Mouse (Mus musculus) lung, adult 2 months (tissue): ENCODE measurements at regions not wholly inside any gene's neighbourhood (a gene's known extent, or its start where the extent isn't known, plus 50 kb on each side); places are given as distances from the start of the nearest gene placed in this dataset.

ENCODE experiments used
- DNase-seq: peaks from one replicate; pipeline ENCODE4 v3.0.0; 2022
- H3K4me1 ChIP-seq: fragments of 200-500 bp; 2 replicates; pipeline ENCODE4 v1.6.1; 2011; ENCODE audit warnings: low read length; ENCODE audit not compliant: control insufficient read depth, insufficient read depth
- H3K4me3 ChIP-seq: fragments of 200-500 bp; replicated peaks from 2 replicates; pipeline ENCODE3; 2011; ENCODE audit warnings: low read depth, mild to moderate bottlenecking, control low read depth, low read length; ENCODE audit errors: extremely low read depth
- CTCF ChIP-seq: fragments of 200-500 bp; IDR thresholded peaks from 2 replicates; pipeline ENCODE4 v1.5.1; 2011; ENCODE audit warnings: mild to moderate bottlenecking, low read length, control low read depth; ENCODE audit not compliant: insufficient read depth
- POLR2A ChIP-seq: fragments of 200-500 bp; IDR thresholded peaks from 2 replicates; pipeline ENCODE4 v1.6.1; 2011; ENCODE audit warnings: low read depth, mild to moderate bottlenecking, control low read depth, low read length, borderline replicate concordance; ENCODE audit errors: extremely low read depth
- WGBS: fragments of 180-500 bp; shearing (Covaris S2); methylation state at CpG from one replicate; pipeline ENCODE4 v1.1.7; 2018; 5-methylcytosine and 5-hydroxymethylcytosine counted together

DNA sequence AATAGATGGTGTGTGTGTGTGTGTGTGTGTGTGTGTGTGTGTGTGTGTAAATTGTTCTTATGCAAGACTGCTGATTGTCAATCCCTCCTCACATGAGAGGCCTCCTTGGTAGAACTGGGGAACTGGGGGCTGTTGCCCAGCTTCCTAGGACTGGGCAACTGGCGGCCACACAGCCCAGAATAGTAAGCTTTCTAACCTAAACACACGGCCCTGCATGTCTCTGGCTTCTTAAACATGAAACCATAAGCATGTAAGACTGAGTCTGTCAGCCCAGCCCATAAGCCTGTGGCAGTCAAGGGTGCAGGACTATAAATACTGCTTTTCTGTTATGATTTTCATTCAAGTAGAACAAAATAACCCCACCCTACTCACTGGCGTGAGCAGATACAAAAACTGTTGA is 60.7 kb downstream of the Ifng start:
- H3K4me3 ChIP-seq, result no peak overlapping the region
- 66% methylated on average over 3 of the region's 3 CpGs for WGBS
- TF ChIP-seq CTCF (no peak), POLR2A (no peak)
- DNase-seq, result no peak
- no peaks in the 10 kb centered on the region for H3K4me1 ChIP-seq

DNA sequence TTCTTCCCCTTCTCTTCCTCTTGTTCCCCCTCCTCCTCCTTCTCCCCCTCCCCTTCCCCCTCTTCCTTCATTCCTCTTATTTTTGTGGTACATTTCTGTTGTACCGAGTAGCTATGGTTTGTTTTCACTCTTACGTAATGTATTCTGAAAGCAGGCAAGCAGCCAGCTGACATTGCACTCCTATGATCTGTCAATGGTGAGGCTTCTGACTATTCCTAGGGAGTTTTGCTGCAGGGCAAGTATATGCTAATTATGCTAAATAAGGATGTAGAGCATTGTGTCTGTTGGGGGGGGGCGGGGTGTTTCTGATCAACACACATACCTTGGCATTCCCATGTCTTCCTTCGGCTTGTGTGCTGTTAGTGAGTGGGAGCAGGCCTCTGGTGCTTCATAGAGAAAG is 64.0 kb downstream of the Ifng start:
- Histone ChIP-seq H3K4me3 (no peak overlapping the region), H3K4me1 (no peaks in the 10 kb centered on the region)
- 55% methylated on average over 4 of the region's 4 CpGs for WGBS
- TF ChIP-seq CTCF (no peak), POLR2A (no peak)
- DNase-seq, result no peak

GRCm38 (mm10) chr10:118506154-118506553 is 65.3 kb downstream of the Ifng start:
- no peaks in the 10 kb centered on the region for H3K4me1 ChIP-seq
- no peak overlapping the region for H3K4me3 ChIP-seq
- TF ChIP-seq POLR2A (no peak), CTCF (no peak)
- 69% methylated on average over 4 of the region's 4 CpGs for WGBS
- no peak for DNase-seq

DNA sequence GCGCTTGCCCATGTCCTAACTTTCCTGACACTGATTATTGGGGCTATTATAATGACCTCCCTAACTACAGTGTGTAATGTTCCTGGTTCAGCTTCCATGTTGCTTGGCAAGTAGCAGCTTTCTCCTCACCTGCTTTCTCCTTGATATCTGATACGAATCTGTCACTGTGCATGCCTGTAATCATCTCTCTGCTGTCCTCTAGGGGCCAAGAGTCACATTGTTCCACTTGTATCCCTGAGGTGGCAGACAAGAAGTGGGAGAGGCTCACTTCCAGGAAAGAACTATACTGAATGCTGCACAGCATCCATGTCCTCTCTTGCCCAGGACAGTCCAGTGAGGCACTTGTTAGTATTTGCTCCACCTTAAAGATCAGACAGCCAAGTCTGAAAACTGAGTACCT is 66.8 kb downstream of the Ifng start:
- 54% methylated on average over 2 of the region's 2 CpGs for WGBS
- H3K4me1 ChIP-seq, result no peaks in the 10 kb centered on the region
- H3K4me3 ChIP-seq, result no peak overlapping the region
- DNase-seq, result no peak
- TF ChIP-seq POLR2A, result no peak
- TF ChIP-seq CTCF, result no peak

DNA sequence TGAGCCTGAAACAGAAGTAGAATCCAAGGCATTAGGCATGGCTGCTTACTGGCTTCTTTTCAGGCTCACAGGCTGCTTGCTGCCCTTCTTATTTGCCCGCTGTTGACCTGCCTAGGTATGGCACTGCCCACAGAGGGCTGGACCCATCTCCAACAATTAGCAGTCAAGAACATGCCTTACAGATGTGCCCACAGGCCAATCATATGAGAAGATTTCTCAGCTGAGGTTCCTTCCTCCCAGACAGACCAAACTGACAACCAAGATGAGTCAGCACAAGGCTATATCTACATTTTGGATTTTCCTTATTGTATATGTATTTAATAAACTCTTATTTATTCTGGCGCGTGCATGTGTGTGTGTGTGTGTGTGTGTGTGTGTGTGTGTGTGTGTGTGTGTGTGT is 76.0 kb downstream of the Ifng start:
- 94% methylated on average over 3 of the region's 3 CpGs for WGBS
- no peak for DNase-seq

DNA sequence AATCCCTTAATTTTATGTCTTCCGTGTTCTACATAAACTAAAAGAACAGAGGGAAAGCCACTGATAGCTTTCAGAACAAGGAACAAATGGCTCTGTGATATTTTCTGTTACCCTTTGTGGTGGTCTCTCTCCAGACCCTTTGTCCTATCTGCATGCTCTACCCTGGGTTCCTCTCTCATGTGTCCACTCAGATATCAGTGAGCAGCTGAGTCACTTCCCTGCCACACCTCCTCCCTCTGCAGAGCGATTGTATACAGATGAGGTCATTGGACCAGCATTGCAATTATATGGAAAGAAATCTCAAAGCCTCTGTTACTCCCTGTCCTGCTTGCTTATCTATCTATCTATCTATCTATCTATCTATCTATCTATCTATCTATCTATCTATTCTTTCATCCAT is 77.1 kb downstream of the Ifng start:
- Histone ChIP-seq H3K4me3 (no peak overlapping the region), H3K4me1 (no peaks in the 10 kb centered on the region)
- no peak for TF ChIP-seq POLR2A
- TF ChIP-seq CTCF, result no peak
- 63% methylated on average over 2 of the region's 2 CpGs for WGBS
- DNase-seq, result no peak

More for the DNA sequence above, 76.0 kb downstream of the Ifng start:
- Histone ChIP-seq H3K4me1 (no peaks in the 10 kb centered on the region), H3K4me3 (no peak overlapping the region)
- no peak for TF ChIP-seq POLR2A
- no peak for TF ChIP-seq CTCF

DNA sequence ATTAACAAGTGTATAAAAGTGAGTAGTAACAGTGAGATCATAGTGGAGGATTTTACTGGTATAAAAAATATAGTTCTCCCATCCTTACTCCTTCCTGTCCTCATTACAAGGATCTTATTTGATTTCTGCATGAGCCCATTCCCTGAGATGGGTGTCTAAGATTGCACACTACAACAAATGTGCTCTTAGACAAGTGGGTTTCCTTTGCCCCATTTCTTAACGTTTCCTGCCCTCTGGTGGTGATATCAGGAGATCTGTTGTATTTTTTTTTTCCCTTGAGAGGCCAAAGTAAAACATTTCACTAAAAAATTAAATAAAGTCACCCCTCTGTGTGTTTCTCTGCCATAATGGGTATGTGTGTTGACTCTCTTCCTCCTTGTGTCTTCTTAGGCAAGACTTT is 105.1 kb downstream of the Ifng start:
- DNase-seq, result no peak
- 5% methylated on average over 1 of the region's 1 CpGs for WGBS

GRCm38 (mm10) chr10:118550201-118550600 is 109.4 kb downstream of the Ifng start:
- TF ChIP-seq CTCF, result no peak
- no peak for TF ChIP-seq POLR2A
- Histone ChIP-seq H3K4me3 (no peak overlapping the region), H3K4me1 (no peaks in the 10 kb centered on the region)
- no peak for DNase-seq
- WGBS, result 73% methylated on average over 4 of the region's 4 CpGs

More for the DNA sequence above, 105.1 kb downstream of the Ifng start:
- Histone ChIP-seq H3K4me1 (no peaks in the 10 kb centered on the region), H3K4me3 (no peak overlapping the region)
- TF ChIP-seq POLR2A, result no peak
- no peak for TF ChIP-seq CTCF

GRCm38 (mm10) chr10:118558848-118559247 is 118.0 kb downstream of the Ifng start:
- no peak for TF ChIP-seq CTCF
- TF ChIP-seq POLR2A, result no peak
- WGBS, result 42% methylated on average over 6 of the region's 6 CpGs
- H3K4me1 ChIP-seq, result no peaks in the 10 kb centered on the region
- DNase-seq, result no peak
- H3K4me3 ChIP-seq, result no peak overlapping the region

DNA sequence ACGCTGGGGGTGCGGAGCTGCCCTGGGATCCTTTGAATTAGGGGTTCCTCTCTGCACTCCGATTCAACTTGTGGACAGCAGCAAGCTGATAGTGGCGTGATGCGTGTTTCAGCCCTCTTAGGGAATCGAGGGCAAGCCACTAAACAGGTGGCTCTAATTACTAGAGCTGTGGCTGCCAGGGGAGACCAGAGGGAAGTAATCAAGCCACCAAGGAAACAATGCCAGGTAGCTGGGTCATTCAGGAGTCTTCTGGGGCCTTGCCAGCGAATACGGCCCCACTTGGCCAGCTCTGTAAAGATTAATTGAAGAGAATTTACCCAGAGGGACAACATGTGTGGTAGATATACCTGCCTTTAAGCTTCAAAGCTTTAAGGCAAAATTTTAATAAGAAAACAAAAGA is 123.2 kb downstream of the Ifng start:
- WGBS, result 79% methylated on average over 8 of the region's 8 CpGs

More for the DNA sequence above, 123.2 kb downstream of the Ifng start:
- TF ChIP-seq CTCF (no peak), POLR2A (no peak)
- Histone ChIP-seq H3K4me1 (no peaks in the 10 kb centered on the region), H3K4me3 (no peak overlapping the region)
- DNase-seq, result no peak
